Mouse (Mus musculus): ENCODE measurements around the gene Top2b. TPM values are rescaled to one million over a fixed set of nuclear protein-coding genes. Genes with fewer than 3 reads are reported as not detected.

Gene Top2b
- total RNA-seq, 2 experiments from 2014 or later: 92.7 to 96.3 TPM

GRCm38 (mm10) chr14:16479521-16479920 is 114.5 kb downstream of the Top2b start:
- DNase-seq (ENCODE audit: extremely low spot score in 1 of 2, low spot score in 2 of 2): peak in 1 of 2 experiments; percentile 3
- intact Hi-C loops (cut with DNase I): no loop called here
- no peak overlapping the region for H3K4me3 ChIP-seq
- TF ChIP-seq CTCF (IDR thresholded peaks at IDR 0.05): no peak
- no peak overlapping the region for H3K27ac ChIP-seq

GRCm38 (mm10) chr14:16480621-16481020 is 115.6 kb downstream of the Top2b start:
- intact Hi-C loops (cut with DNase I): no loop called here
- peak in 1 of 2 experiments; percentile 6 for DNase-seq (ENCODE audit: extremely low spot score in 1 of 2, low spot score in 2 of 2)
- no peak for TF ChIP-seq CTCF (IDR thresholded peaks at IDR 0.05)
- no peak overlapping the region for H3K27ac ChIP-seq
- H3K4me3 ChIP-seq: no peak overlapping the region

- peak in 1 of 2 experiments; percentile 10 for DNase-seq (ENCODE audit: extremely low spot score in 1 of 2, low spot score in 2 of 2)
- Histone ChIP-seq H3K4me3 (no peak overlapping the region), H3K27ac (no peak overlapping the region)
- intact Hi-C loops (cut with DNase I): no loop called here
- TF ChIP-seq CTCF (IDR thresholded peaks at IDR 0.05): no peak
Measured at GRCm38 (mm10) chr14:16483656-16484380, 118.8 kb downstream of the Top2b start.

Other genes starting within 250 kb of the Top2b start
- 10 to 100 TPM; 26.9 to 28.8 TPM for gene Ngly1, start 115.9 kb upstream of the Top2b start, total RNA-seq (2021)
- gene Oxsm, start 115.4 kb upstream of the Top2b start, total RNA-seq (2021): 10 to 100 TPM; 10.1 to 10.4 TPM